Mouse (Mus musculus) urinary bladder, postnatal 14 days (tissue): ENCODE measurements around the gene 1300017J02Rik.
A peak's percentile ranks its signal among the peaks of the same experiment; 100 is the strongest.

Experiments
- DNase-seq: peaks from one replicate; pipeline ENCODE4 v3.0.0; 2021; ENCODE audit warnings: low spot score

1300017J02Rik gene

GRCm38 (mm10) chr9:103212654-103213420, 92.0 kb downstream of the 1300017J02Rik start:
- no peak for DNase-seq

- no peak for DNase-seq
Measured at GRCm38 (mm10) chr9:103208802-103209423, 96.0 kb downstream of the 1300017J02Rik start.

GRCm38 (mm10) chr9:103207846-103208245, 97.0 kb downstream of the 1300017J02Rik start:
- DNase-seq: peak; percentile 63

GRCm38 (mm10) chr9:103205786-103206185, 99.1 kb downstream of the 1300017J02Rik start:
- no peak for DNase-seq

GRCm38 (mm10) chr9:103201561-103202260, 103.2 kb downstream of the 1300017J02Rik start, which contains the start of gene Srprb:
Gene Srprb (minus strand): TSS chr9:103202137.
- DNase-seq: peak; percentile 95
